Mouse (Mus musculus): ENCODE data around the gene Stk39.
"Not testable (repeated sequence)": the region's sequence is repeated elsewhere in the genome, so short reads cannot be mapped to it uniquely, and the experiment has no call there.

Gene Stk39

GRCm38 (mm10) chr2:68288106-68288505, 184.0 kb downstream of the Stk39 start:
- no peak for DNase-seq (ENCODE audit: low spot score in 2 of 2)

GRCm38 (mm10) chr2:68284391-68284790, 187.7 kb downstream of the Stk39 start:
- no peak for DNase-seq (ENCODE audit: low spot score in 2 of 2)

- no peak for DNase-seq (ENCODE audit: low spot score in 2 of 2)
These were observed 189.0 kb downstream of the Stk39 start for GRCm38 (mm10) chr2:68283021-68283548.

DNA sequence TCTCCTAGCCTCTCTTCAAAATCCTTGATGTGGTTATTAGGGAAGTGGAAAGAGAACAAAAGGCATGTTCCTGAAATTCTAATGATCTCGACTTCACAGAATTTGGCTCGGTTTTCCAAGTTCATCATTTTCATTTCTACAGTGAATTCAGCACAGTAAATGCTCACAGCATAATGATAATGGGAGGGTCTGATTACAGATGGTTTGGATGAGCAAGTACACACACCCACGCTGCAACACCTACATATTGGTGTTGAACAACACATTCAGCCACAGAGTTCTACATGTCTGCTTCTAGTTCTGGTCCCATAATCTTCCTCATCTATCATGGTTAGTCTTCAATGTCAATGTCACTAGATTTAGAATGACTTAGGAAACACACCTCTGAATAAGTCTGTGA, 190.5 kb downstream of the Stk39 start:
- DNase-seq (ENCODE audit: low spot score in 2 of 2), result no peak

DNA sequence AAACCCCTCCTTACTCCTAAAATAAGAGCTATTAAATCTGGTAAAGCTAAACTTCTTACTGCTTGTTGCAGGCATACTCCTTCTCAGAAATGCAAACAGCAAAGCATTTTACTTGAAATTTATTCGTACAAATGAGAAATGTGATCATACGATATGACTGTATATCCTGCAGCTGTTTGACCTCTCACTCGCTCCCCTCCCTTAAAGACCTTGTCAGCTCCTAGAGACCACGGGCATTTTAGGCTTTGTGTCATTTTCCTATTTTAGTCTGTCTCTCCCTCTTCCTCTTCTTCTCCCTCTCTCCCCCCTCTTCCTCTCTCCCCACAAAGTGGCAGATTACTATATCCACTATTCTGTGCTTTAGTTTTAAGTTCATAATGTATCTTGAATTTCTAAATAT, 200.8 kb downstream of the Stk39 start:
- DNase-seq (ENCODE audit: low spot score in 2 of 2), result no peak

- DNase-seq (ENCODE audit: low spot score in 2 of 2), result no peak
These were observed 201.2 kb downstream of the Stk39 start for GRCm38 (mm10) chr2:68270836-68271235.

GRCm38 (mm10) chr2:68269646-68270045, 202.4 kb downstream of the Stk39 start:
- no peak for DNase-seq (ENCODE audit: low spot score in 2 of 2)

- DNase-seq (ENCODE audit: low spot score in 2 of 2), result no peak
These were observed 207.2 kb downstream of the Stk39 start for GRCm38 (mm10) chr2:68264826-68265225.

DNA sequence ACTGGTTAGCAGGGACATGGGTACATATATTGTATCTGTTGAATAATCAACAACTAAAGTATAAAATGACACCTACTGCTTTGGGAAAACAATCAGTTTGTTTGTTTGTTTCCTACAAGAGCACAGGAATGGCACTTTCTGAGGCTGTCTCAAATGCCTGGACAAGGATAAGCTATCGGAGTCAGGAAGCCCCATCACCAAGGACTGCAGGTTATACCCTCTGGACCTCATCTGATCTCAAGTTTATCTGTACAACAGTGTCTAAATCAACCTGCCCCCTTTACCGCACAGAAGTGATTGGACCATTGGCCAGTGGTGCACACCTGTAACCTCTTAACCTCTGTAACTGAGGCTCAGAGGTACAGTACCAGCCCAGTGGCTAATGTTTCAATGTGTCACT, 211.2 kb downstream of the Stk39 start:
- no peak for DNase-seq (ENCODE audit: low spot score in 2 of 2)

- DNase-seq (ENCODE audit: low spot score in 2 of 2), result no peak
These were observed 214.5 kb downstream of the Stk39 start for GRCm38 (mm10) chr2:68257571-68257970.

DNA sequence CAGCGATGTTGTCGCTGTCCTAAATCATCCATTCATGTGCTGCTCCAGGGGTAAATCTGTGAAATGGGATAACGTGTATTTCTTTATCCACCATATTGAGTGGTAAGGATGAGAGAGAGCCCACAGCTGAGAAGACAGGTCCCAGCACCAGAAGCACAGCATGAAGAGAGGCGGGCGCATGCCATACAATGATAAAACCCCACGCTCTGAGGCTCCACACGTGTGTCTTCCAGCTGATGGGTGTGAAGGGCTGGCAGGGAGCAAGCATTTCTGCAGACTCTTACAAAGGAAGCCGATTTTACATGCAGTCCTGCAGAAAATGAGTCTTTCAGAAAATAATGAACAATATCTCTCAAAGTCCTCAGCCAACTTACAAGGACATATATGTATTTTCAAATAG, 215.6 kb downstream of the Stk39 start:
- no peak for DNase-seq (ENCODE audit: low spot score in 2 of 2)

- no peak for DNase-seq (ENCODE audit: low spot score in 2 of 2)
These were observed 217.3 kb downstream of the Stk39 start for GRCm38 (mm10) chr2:68254756-68255155.

- DNase-seq (ENCODE audit: low spot score in 2 of 2), result no peak
These were observed 218.8 kb downstream of the Stk39 start for GRCm38 (mm10) chr2:68253222-68253621.

DNA sequence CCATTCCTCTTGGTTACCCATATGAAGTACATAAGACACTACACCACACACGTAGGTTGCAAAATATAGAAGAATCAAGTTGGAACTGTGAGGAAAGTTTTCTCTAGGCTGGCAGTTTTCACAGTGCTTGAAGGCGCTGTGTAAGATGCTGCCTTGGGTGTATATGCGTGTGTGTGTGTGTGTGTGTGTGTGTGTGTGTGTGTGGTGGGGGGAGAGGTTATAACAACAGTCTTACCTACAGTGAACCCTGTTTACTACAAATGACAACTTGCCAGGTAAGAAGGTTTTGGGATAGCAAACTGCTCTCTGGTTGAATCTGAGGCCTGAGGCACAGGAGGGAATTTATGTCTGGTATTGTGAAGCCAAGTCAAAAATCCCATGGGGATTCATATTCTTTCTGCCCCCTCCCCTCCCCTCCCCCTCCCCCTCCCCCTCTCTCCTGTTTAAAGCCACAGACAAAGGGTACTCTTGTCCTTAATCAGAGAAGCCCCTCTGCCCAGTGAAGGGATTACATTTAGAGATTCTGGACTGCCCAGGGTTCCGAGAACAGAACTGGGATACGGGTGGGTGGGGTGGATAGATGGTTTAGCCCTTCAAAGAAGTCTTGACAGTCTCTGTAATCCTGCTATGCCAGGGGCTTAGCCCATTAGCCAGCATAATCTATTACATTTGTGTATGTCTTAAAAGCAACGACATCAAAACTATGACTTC, 219.9 kb downstream of the Stk39 start:
- no peak for DNase-seq (ENCODE audit: low spot score in 2 of 2)

GRCm38 (mm10) chr2:68250897-68251296, 221.2 kb downstream of the Stk39 start:
- no peak for DNase-seq (ENCODE audit: low spot score in 2 of 2)

DNA sequence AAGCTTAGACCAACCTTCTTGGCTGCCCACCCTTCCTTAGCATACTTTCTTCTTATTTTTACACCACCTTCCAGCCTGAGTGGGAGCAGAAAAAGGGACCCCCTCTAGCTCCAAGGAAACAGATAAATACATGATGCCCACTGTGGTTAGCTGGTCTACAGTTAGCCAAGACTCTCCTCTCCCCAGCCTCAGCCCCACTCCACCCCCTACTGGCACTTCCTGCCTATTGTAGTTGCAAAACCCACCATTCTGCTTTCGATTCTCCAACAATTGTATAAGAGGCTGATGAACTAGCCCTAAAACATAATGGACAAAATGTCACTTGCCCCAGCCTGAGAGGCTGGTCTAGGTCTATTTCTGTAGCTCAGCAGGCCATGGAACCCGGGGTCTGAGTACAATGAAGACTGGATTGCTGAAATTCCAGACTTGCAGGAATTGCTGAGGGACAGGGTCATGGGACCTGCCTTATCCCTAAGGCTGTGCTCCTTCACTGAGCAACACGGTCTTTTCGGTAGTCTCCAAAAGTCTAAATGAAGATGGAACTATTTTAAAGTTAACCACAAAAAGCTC, 222.1 kb downstream of the Stk39 start:
- DNase-seq (ENCODE audit: low spot score in 2 of 2), result no peak

DNA sequence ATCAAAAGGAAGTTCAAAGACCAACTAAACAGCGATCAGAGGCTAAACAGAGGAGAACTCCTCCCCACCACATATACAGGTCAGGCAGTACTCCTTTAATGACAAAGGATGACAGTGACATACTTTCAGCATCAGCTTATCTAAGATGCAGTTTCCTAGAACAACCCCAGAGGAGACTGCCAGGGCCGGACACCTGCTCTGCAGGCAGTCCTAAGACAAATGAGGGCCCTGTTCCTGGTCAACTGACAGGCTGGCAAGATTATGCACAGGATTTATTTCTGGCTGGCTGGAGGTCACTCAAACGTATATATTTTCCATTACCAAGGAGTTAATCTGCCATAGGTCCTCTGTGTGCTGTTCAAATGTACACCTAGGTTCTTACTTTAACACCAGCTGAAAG, 225.8 kb downstream of the Stk39 start:
- DNase-seq (ENCODE audit: low spot score in 2 of 2), result no peak

- no peak for DNase-seq (ENCODE audit: low spot score in 2 of 2)
These were observed 227.5 kb downstream of the Stk39 start for GRCm38 (mm10) chr2:68244556-68244955.

GRCm38 (mm10) chr2:68243879-68244553, 228.1 kb downstream of the Stk39 start:
- no peak for DNase-seq (ENCODE audit: low spot score in 2 of 2)

DNA sequence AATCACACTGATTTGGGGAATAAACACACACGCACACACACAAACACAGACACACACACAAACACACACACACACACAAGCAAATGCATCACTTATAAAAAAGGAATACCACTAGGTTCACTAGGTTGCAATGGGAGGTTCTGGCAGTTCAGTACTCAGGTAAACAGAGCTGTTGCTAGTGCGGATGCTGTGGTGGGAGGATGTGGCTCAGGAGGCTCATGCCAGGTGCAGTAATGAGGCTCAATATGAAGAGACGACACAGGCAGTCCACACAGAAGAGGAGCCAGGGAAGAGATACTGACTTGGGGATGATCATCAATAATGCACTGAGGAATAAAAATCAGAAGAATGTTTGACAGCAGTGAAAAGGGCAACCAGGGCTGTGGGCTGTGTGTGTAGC, 228.8 kb downstream of the Stk39 start:
- no peak for DNase-seq (ENCODE audit: low spot score in 2 of 2)

DNA sequence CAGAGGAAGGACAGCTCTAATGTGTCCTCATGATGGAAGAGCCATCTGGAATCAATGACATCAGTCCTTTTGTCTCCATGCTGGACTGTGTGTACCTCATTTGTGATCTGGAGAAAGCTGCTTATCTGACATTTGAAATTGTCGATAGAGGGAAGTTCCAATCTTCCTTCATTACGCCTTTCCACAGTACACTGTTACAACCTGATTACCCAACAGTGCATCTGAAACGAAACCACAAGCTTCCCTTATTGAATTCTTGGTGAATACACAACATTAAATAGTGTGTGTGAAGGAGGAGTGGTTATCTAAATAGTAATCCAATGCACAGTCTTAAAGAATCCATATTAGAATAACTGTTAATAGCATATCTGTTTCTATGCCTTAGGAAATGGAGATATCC, 230.0 kb downstream of the Stk39 start:
- DNase-seq (ENCODE audit: low spot score in 2 of 2), result no peak

DNA sequence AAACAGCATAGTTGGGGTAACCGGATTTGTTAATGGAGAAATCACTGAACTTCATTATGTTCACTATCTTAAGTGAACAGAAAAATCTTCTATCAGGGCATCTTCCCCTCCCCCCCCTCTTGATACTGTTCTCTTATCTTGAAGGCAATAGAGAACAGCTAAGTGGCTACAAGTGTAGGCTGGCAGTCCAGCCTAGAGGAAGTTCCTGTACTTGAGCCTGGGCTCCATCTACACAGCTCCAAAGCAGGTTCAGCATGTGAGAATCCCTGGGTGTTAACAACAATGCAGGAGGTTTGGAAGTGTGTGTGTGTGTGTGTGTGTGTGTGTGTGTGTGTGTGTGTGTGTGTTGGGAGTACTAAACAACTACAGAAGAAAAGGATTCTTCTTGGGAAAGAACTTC, 230.4 kb downstream of the Stk39 start:
- DNase-seq (ENCODE audit: low spot score in 2 of 2), result no peak

DNA sequence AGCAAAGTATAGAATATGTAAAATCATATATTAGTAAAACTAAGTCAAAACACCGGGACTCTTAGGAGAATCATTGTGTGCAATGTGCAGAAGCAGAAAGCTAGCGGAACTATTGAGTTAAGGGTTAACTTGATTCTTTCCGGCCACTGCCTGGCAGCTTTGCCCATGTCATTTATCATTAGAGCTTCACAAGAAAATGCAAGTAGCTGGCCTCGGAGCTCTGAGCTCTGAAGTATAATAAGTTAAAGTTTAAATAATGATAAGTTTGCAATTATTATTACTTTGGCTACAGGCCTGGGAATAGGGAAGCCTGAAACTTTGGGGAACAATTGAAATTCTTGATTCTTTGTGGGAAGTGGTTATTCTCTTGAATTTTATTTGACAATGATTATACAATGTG, 232.7 kb downstream of the Stk39 start:
- not testable (repeated sequence) for DNase-seq (ENCODE audit: low spot score in 2 of 2)
